Mouse (Mus musculus) CH12.LX (cell line): Measurements from ENCODE around the gene Rpp30. TPM values are rescaled to one million over a fixed set of nuclear protein-coding genes. Genes with fewer than 3 reads are reported as not detected.

Source experiments
- DNase-seq: peaks from one replicate; pipeline ENCODE4 v3.0.0-alpha.2; 2013; ENCODE audit errors: extremely low read depth
- H3K27ac ChIP-seq: 2 replicates; pipeline ENCODE4 v1.5.1; 2012; ENCODE audit warnings: low read depth, mild to moderate bottlenecking, control low read depth, moderate library complexity; ENCODE audit not compliant: insufficient read depth
- H3K27me3 ChIP-seq: replicated peaks from 2 replicates; pipeline ENCODE3; 2012; ENCODE audit warnings: inconsistent platforms
- H3K36me3 ChIP-seq, 2 experiments: replicated peaks in 1 of 2; 2 replicates each; pipeline versions ENCODE3 to v1.6.1; 2012; ENCODE audit warnings: inconsistent platforms in 1 of 2, low read length in 1 of 2, mild to moderate bottlenecking in 1 of 2, mixed read lengths in 1 of 2, moderate library complexity in 1 of 2; ENCODE audit not compliant: control insufficient read depth in 1 of 2, insufficient read depth in 1 of 2
- H3K4me1 ChIP-seq, 2 experiments: 2 replicates each; pipeline ENCODE4 v1.6.1; 2012; ENCODE audit warnings: inconsistent platforms in 1 of 2, moderate library complexity in 1 of 2; ENCODE audit not compliant: insufficient read depth in 2 of 2, control insufficient read depth in 1 of 2
- H3K4me2 ChIP-seq: 2 replicates; pipeline ENCODE4 v1.6.1; 2012; ENCODE audit warnings: low read depth, mild to moderate bottlenecking, control low read depth; ENCODE audit not compliant: poor library complexity, insufficient read depth, severe bottlenecking
- H3K4me3 ChIP-seq, 3 experiments: fragments of 150-350 bp in 1 of 3; sonication (generic) in 1 of 3; replicated peaks in 1 of 3; 2 replicates each; pipeline versions ENCODE3 to v1.5.1; 2011 to 2012; ENCODE audit warnings: low read depth in 2 of 3, low read length in 2 of 3, mild to moderate bottlenecking in 2 of 3, moderate library complexity in 2 of 3, control low read depth in 1 of 3, improper control_type of control experiment in 1 of 3, inconsistent platforms in 1 of 3, mixed read lengths in 1 of 3; ENCODE audit not compliant: poor library complexity in 1 of 3
- H3K79me2 ChIP-seq: replicated peaks from 2 replicates; pipeline ENCODE4 v1.6.1; 2012; ENCODE audit warnings: mild to moderate bottlenecking, moderate library complexity; ENCODE audit not compliant: control insufficient read depth, poor library complexity, insufficient read depth, severe bottlenecking; ENCODE audit errors: extremely low read depth
- H3K9ac ChIP-seq: 2 replicates; pipeline ENCODE4 v1.6.1; 2012; ENCODE audit warnings: low read depth, mild to moderate bottlenecking, control low read depth, moderate library complexity; ENCODE audit not compliant: insufficient read depth
- H3K9me3 ChIP-seq: replicated peaks from 2 replicates; pipeline ENCODE3; 2012; ENCODE audit warnings: low read length, inconsistent platforms, mixed read lengths
- CHD1 ChIP-seq: IDR thresholded peaks from 2 replicates; pipeline ENCODE4 v1.6.1; 2012; ENCODE audit warnings: low read depth, low read length, improper control_type of control experiment, inconsistent platforms
- E2F4 ChIP-seq: IDR thresholded peaks from 2 replicates; pipeline ENCODE4 v1.6.1; 2011; ENCODE audit warnings: low read depth, low read length, improper control_type of control experiment; ENCODE audit not compliant: insufficient replicate concordance
- ELF1 ChIP-seq: IDR thresholded peaks from 2 replicates; pipeline ENCODE4 v1.6.1; 2014; ENCODE audit warnings: low read depth, mild to moderate bottlenecking, inconsistent platforms, low read length, improper control_type of control experiment
- ETS1 ChIP-seq: conservative IDR thresholded peaks from 2 replicates; pipeline ENCODE4 v1.6.1; 2012; ENCODE audit warnings: low read depth, mild to moderate bottlenecking, inconsistent platforms, low read length, improper control_type of control experiment, moderate library complexity
- GABPA ChIP-seq: IDR thresholded peaks from 2 replicates; pipeline ENCODE4 v1.6.1; 2012; ENCODE audit warnings: low read depth, low read length, improper control_type of control experiment, inconsistent platforms; ENCODE audit not compliant: insufficient replicate concordance
- HCFC1 ChIP-seq: IDR thresholded peaks from 2 replicates; pipeline ENCODE4 v1.6.1; 2012; ENCODE audit warnings: low read depth, mild to moderate bottlenecking, inconsistent platforms, low read length, improper control_type of control experiment
- JUND ChIP-seq: conservative IDR thresholded peaks from 2 replicates; pipeline ENCODE4 v1.6.1; 2011; ENCODE audit warnings: low read depth, low read length, improper control_type of control experiment
- MAX ChIP-seq: IDR thresholded peaks from 2 replicates; pipeline ENCODE4 v1.6.1; 2011; ENCODE audit warnings: low read length, improper control_type of control experiment
- MEF2A ChIP-seq: IDR thresholded peaks from 2 replicates; pipeline ENCODE4 v1.6.1; 2014; ENCODE audit warnings: low read depth, mild to moderate bottlenecking, inconsistent platforms, low read length, improper control_type of control experiment, borderline replicate concordance
- MXI1 ChIP-seq: IDR thresholded peaks from 2 replicates; pipeline ENCODE4 v1.6.1; 2011; ENCODE audit warnings: mild to moderate bottlenecking, low read depth, low read length, improper control_type of control experiment
- NELFE ChIP-seq: IDR thresholded peaks from 2 replicates; pipeline ENCODE4 v1.6.1; 2011; ENCODE audit warnings: low read depth, low read length, improper control_type of control experiment
- PAX5 ChIP-seq: IDR thresholded peaks from 2 replicates; pipeline ENCODE4 v1.6.1; 2012; ENCODE audit warnings: low read length, inconsistent platforms, mixed read lengths
- RAD21 ChIP-seq: IDR thresholded peaks from 2 replicates; pipeline ENCODE4 v1.6.1; 2011; ENCODE audit warnings: low read depth, mild to moderate bottlenecking, low read length, improper control_type of control experiment, moderate library complexity
- RCOR1 ChIP-seq: conservative IDR thresholded peaks from 2 replicates; pipeline ENCODE4 v1.6.1; 2012; ENCODE audit warnings: low read depth, mild to moderate bottlenecking, inconsistent platforms, low read length, improper control_type of control experiment
- SIN3A ChIP-seq: IDR thresholded peaks from 2 replicates; pipeline ENCODE4 v1.6.1; 2012; ENCODE audit warnings: low read length, improper control_type of control experiment, inconsistent platforms
- SMC3 ChIP-seq: IDR thresholded peaks from 2 replicates; pipeline ENCODE4 v1.6.1; 2011; ENCODE audit warnings: low read depth, low read length, improper control_type of control experiment
- TBP ChIP-seq: conservative IDR thresholded peaks from 2 replicates; pipeline ENCODE4 v1.6.1; 2011; ENCODE audit warnings: low read depth, low read length, improper control_type of control experiment
- UBTF ChIP-seq: IDR thresholded peaks from 2 replicates; pipeline ENCODE4 v1.6.1; 2012; ENCODE audit warnings: low read depth, mild to moderate bottlenecking, inconsistent platforms, low read length, improper control_type of control experiment, moderate library complexity
- USF1 ChIP-seq: IDR thresholded peaks from 2 replicates; pipeline ENCODE4 v1.6.1; 2014; ENCODE audit warnings: low read depth, mild to moderate bottlenecking, inconsistent platforms, low read length, improper control_type of control experiment
- USF2 ChIP-seq: conservative IDR thresholded peaks from 2 replicates; pipeline ENCODE4 v1.6.1; 2011; ENCODE audit warnings: low read depth, low read length, improper control_type of control experiment
- ZC3H11A ChIP-seq: IDR thresholded peaks from 2 replicates; pipeline ENCODE4 v1.6.1; 2012; ENCODE audit warnings: low read depth, mild to moderate bottlenecking, inconsistent platforms, low read length, improper control_type of control experiment
- ZMIZ1 ChIP-seq: IDR thresholded peaks from 2 replicates; pipeline ENCODE4 v1.6.1; 2012; ENCODE audit warnings: low read depth, mild to moderate bottlenecking, inconsistent platforms, low read length, improper control_type of control experiment
- ZNF384 ChIP-seq: IDR thresholded peaks from 2 replicates; pipeline ENCODE4 v1.6.1; 2012; ENCODE audit warnings: low read depth, low read length, improper control_type of control experiment, inconsistent platforms
- dilution Hi-C: fragments of 300-500 bp; cut with MboI; formaldehyde crosslinking; loops from 2 replicates; pipeline ENCODE4 v1.14.3; 2020; ENCODE audit warnings: low sequenced_read_pairs; ENCODE audit not compliant: extremely low pct_unique_long_range_greater_than_20kb, extremely low pct_ligation_motif_present
- in situ Hi-C: fragments of 300-500 bp; cut with MboI; formaldehyde crosslinking; loops from 3 replicates; pipeline ENCODE4 v1.14.3; 2019; ENCODE audit warnings: low sequenced_read_pairs, low pct_ligation_motif_present, low pct_unique_long_range_greater_than_20kb, mixed read lengths
- polyA plus RNA-seq: library from polyadenylated mRNA; unstranded; fragments of >175 nt; gene quantifications from 2 replicates; pipeline ENCODE4 v1.2.1, GENCODE M21; 2012; ENCODE audit warnings: low read depth; ENCODE audit not compliant: insufficient read length
- total RNA-seq, 2 experiments: library from RNA; depleted of rRNA; stranded (reverse); fragments of 300-350 nt in 1 of 2; fragments of >200 nt in 1 of 2; gene quantifications; 2 replicates each; pipeline ENCODE4 v1.2.3; 2012 to 2014

Gene Rpp30
- total and polyA plus RNA-seq, 3 experiments, result 32.7 to 120 (median 102) TPM

GRCm38 (mm10) chr19:36119219-36119618, 35.7 kb downstream of the Rpp30 start:
- no peaks in the 10 kb centered on the region for H3K36me3 ChIP-seq
- H3K4me1 ChIP-seq, result peaks cover 0 to 6% of the 10 kb centered on the region in 2 experiments; a peak in 2 of 4 replicates
- no peak overlapping the region for H3K4me3 ChIP-seq
- TF ChIP-seq CHD1, result no peak
- TF ChIP-seq PAX5, result no peak
- TF ChIP-seq ZC3H11A, result no peak
- H3K4me2 ChIP-seq, result no peak overlapping the region
- in situ Hi-C loops, result no loop called here
- no peaks in the 10 kb centered on the region for H3K27me3 ChIP-seq
- H3K79me2 ChIP-seq, result no peaks in the 10 kb centered on the region
- no peak overlapping the region for H3K9ac ChIP-seq
- no peak overlapping the region for H3K27ac ChIP-seq
- H3K9me3 ChIP-seq, result peaks cover 12% of the 10 kb centered on the region
- dilution Hi-C loops, result no loop called here
- DNase-seq, result no peak

- DNase-seq, result no peak
- H3K27me3 ChIP-seq, result no peaks in the 10 kb centered on the region
- dilution Hi-C loops, result no loop called here
- H3K4me3 ChIP-seq, result no peak within 1 kb of the TSS
- no peaks in the 10 kb centered on the region for H3K36me3 ChIP-seq
- peaks cover 0 to 6% of the 10 kb centered on the region in 2 experiments; a peak in 2 of 4 replicates for H3K4me1 ChIP-seq
- peaks cover 12% of the 10 kb centered on the region for H3K9me3 ChIP-seq
- no peaks in the 10 kb centered on the region for H3K79me2 ChIP-seq
- in situ Hi-C loops, result no loop called here
- no peak within 1 kb of the TSS for H3K4me2 ChIP-seq
- no peak within 1 kb of the TSS for H3K27ac ChIP-seq
- H3K9ac ChIP-seq, result no peak within 1 kb of the TSS
- TF ChIP-seq GABPA, result no peak
- no peak for TF ChIP-seq ZMIZ1
- no peak for TF ChIP-seq ZNF384
- no peak for TF ChIP-seq ELF1
- TF ChIP-seq MXI1, result no peak
- TF ChIP-seq UBTF, result no peak
Measured at GRCm38 (mm10) chr19:36119783-36120471, 36.4 kb downstream of the Rpp30 start, which contains the start of gene Ankrd1. TSS of gene Ankrd1 (minus strand) at chr19:36120099.

- Histone ChIP-seq H3K4me3 (no peak overlapping the region), H3K4me1 (no peaks in the 10 kb centered on the region), H3K36me3 (no peaks in the 10 kb centered on the region), H3K4me2 (no peak overlapping the region), H3K9me3 (peaks cover 12% of the 10 kb centered on the region), H3K27me3 (no peaks in the 10 kb centered on the region), H3K79me2 (no peaks in the 10 kb centered on the region), H3K27ac (no peak overlapping the region), H3K9ac (no peak overlapping the region)
- in situ Hi-C loops, result no loop called here
- DNase-seq, result no peak
- dilution Hi-C loops, result no loop called here
- TF ChIP-seq ZMIZ1 (no peak), MEF2A (no peak), CHD1 (no peak), ETS1 (no peak), USF2 (no peak), SMC3 (no peak), E2F4 (no peak), NELFE (no peak), MAX (no peak), HCFC1 (no peak), TBP (no peak), ZNF384 (no peak), SIN3A (no peak), RCOR1 (no peak), JUND (no peak), USF1 (no peak), RAD21 (no peak), GABPA (no peak), MXI1 (no peak)
Measured at GRCm38 (mm10) chr19:36124203-36124602, 40.7 kb downstream of the Rpp30 start.
